Mouse (Mus musculus) thymus, adult 2 months (tissue): ENCODE measurements around the gene Fads6. TPM values are rescaled to one million over a fixed set of nuclear protein-coding genes. Genes with fewer than 3 reads are reported as not detected.

Experiments
- DNase-seq: peaks from one replicate; pipeline ENCODE4 v3.0.0; 2021
- H3K27ac ChIP-seq: fragments of 200-500 bp; 2 replicates; pipeline ENCODE4 v1.5.1; 2012; ENCODE audit warnings: low read length, control low read depth; ENCODE audit not compliant: control insufficient read depth, insufficient read depth
- H3K27me3 ChIP-seq: fragments of 200-500 bp; 2 replicates; pipeline ENCODE4 v1.6.1; 2012; ENCODE audit warnings: mild to moderate bottlenecking, low read length, moderate library complexity, mixed read lengths; ENCODE audit not compliant: control insufficient read depth, insufficient read depth
- H3K36me3 ChIP-seq: fragments of 200-500 bp; 2 replicates; pipeline ENCODE4 v1.6.1; 2012; ENCODE audit warnings: mild to moderate bottlenecking, low read length, moderate library complexity; ENCODE audit not compliant: control insufficient read depth, insufficient read depth
- H3K4me1 ChIP-seq: fragments of 200-500 bp; replicated peaks from 2 replicates; pipeline ENCODE4 v1.6.1; 2012; ENCODE audit warnings: low read length; ENCODE audit not compliant: control insufficient read depth, insufficient read depth
- H3K4me3 ChIP-seq: fragments of 200-500 bp; 2 replicates; pipeline ENCODE4 v1.5.1; 2012; ENCODE audit warnings: mild to moderate bottlenecking, low read length, control low read depth, moderate library complexity; ENCODE audit not compliant: control insufficient read depth, insufficient read depth
- CTCF ChIP-seq: fragments of 200-500 bp; IDR thresholded peaks from 2 replicates; pipeline ENCODE4 v1.5.1; 2012; ENCODE audit warnings: mild to moderate bottlenecking, control low read depth, low read length, moderate library complexity, borderline replicate concordance; ENCODE audit not compliant: control insufficient read depth, poor library complexity, insufficient read depth; ENCODE audit errors: extremely low read depth
- POLR2A ChIP-seq: fragments of 200-500 bp; IDR thresholded peaks from 2 replicates; pipeline ENCODE4 v1.6.1; 2012; ENCODE audit warnings: mild to moderate bottlenecking, low read length, control low read depth, moderate library complexity; ENCODE audit not compliant: control insufficient read depth, poor library complexity, insufficient read depth; ENCODE audit errors: extremely low read depth
- WGBS: fragments of 180-500 bp; shearing (Covaris S2); methylation state at CpG from one replicate; pipeline ENCODE4 v1.1.7; 2018; 5-methylcytosine and 5-hydroxymethylcytosine counted together
- polyA plus RNA-seq: library from polyadenylated mRNA; depleted of rRNA; stranded (reverse); fragments of >200 nt; gene quantifications from 2 replicates; pipeline ENCODE4 v1.2.3, GENCODE M21; 2012

Fads6 gene
- polyA plus RNA-seq, 1 experiment: 2.1 TPM

DNA sequence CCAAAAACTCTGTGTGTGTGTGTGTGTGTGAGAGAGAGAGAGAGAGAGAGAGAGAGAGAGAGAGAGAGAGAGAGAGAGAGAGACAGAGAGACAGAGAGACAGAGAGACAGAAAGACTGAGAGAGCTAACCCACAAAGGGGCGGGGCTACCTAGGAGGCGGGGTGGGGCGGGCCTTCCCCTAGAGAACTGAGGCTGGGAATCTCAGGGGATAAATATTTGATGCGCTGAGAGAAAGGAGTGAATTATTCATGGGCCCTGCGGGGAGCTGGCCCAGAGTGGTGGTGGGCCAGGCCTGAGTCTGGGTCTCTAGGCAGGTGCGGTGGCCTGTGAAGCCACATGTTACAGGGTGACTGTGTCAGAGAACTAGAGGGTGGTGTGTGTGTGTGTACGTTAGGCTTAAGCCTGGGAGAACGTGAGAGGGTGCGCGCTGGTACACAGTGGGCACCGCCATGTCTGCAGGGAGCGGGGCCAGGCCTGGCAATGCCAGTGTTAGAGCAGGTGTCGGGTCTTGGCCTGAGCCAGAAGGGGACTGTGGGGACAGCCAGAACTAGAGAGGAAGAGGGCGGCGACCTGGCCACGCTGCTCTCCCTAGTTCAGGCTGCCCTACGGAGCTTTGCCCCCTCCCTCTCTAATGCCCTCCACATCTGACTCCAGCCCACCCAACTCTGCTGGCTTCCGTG, 22.4 kb upstream of the Fads6 start:
- 15% methylated on average over 18 of the region's 18 CpGs for WGBS
- no peak overlapping the region for H3K4me3 ChIP-seq
- H3K27ac ChIP-seq: no peak overlapping the region
- H3K36me3 ChIP-seq: no peaks in the 10 kb centered on the region
- H3K27me3 ChIP-seq: peaks cover 45% of the 10 kb centered on the region; the same call in 1 of the 2 replicates
- no peak for DNase-seq
- H3K4me1 ChIP-seq: no peaks in the 10 kb centered on the region
- TF ChIP-seq CTCF (no peak), POLR2A (no peak)

DNA sequence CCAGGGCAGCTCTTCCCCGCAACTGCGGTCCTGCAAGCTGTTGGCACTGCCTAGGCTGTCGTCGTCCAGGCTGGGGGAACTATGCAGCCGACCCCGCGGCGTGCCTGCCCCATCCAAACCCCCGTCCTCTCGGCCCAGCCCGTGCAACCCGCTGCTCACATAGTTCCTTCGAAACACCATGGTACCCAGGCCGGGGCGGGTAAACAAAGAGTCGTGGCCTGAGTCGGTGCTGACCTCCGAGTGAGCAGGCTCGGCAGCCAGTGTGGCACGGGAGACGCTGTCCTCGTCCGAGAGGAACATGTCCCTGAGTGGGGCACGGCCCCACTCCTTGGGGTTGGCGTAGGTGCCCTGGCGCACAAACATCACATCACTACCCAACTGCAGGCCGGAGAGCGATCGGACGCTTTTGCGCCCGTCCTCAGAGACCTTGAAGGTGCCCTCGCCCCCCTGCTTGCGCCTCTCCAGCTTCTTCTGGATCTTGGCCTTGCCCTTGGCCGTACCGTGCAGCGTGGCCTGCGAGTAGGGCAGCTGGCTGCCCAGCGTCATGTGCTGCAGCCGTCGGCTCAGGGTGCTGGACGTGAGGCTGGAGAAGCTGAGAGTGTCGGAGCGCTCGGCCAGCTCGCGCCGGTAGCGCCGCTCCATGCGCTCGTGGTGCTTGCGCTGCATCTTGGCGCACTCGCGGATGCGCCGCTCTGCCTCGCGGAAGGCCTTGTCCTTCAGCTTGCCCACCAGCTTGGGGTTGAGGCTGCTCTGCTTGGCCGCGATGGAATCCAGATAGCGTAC, 21.0 kb upstream of the Fads6 start:
- 12% methylated on average over 63 of the region's 63 CpGs for WGBS
- Histone ChIP-seq H3K27me3 (peaks cover 44% of the 10 kb centered on the region; the same call in 1 of the 2 replicates), H3K27ac (no peak overlapping the region)

DNA sequence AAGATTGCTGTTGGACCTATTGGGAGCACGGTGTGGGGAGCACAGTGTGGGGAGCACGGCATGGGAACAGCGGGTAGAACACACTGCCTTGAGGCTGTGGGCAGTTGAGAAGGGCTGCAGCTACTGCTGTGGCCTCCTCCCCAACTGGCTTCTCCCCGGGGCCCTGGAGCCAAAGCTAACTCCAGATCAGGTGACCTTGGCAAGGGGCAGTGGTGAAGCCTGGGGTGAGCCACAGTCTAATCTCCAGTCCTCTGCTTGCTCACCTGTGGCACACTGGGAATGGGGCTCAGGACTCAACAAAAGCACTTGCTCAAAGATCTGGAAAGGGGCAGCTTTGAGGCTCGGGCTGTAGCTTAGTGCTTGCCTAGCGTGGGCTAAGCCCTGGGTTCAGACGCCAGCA, 19.7 kb upstream of the Fads6 start:
- WGBS: 71% methylated on average over 7 of the region's 7 CpGs
- TF ChIP-seq CTCF (no peak), POLR2A (no peak)
- DNase-seq: no peak
- Histone ChIP-seq H3K27me3 (peaks cover 39% of the 10 kb centered on the region; the same call in 1 of the 2 replicates), H3K27ac (no peak overlapping the region), H3K36me3 (no peaks in the 10 kb centered on the region), H3K4me1 (no peaks in the 10 kb centered on the region), H3K4me3 (no peak overlapping the region)

More for the DNA sequence above, 21.0 kb upstream of the Fads6 start:
- Histone ChIP-seq H3K4me1 (no peaks in the 10 kb centered on the region), H3K4me3 (no peak overlapping the region), H3K36me3 (no peaks in the 10 kb centered on the region)
- no peak for TF ChIP-seq POLR2A
- DNase-seq: no peak

DNA sequence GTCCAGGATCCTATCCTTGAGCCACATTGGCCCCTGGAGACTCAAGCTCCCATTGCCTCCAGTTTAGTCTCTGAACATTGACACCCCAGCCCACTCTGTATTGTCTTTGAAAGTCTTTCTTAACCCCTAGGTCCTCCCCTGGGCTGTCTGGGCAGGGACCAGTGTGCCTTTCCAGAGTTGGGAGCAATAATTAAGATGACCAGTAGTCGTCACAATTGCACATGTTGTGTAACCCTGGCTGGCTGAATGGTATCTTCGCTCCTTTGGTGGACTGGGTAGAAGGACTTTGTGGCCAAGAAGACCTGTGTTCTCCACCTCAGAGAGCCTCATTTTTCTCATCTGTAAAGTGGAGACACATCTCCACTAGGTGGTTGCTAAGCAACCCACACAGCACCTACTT, 16.8 kb upstream of the Fads6 start:
- no peaks in the 10 kb centered on the region for H3K4me1 ChIP-seq
- no peak for TF ChIP-seq POLR2A
- TF ChIP-seq CTCF: no peak
- H3K27ac ChIP-seq: no peak overlapping the region
- no peaks in the 10 kb centered on the region for H3K36me3 ChIP-seq
- no peak overlapping the region for H3K4me3 ChIP-seq
- H3K27me3 ChIP-seq: peaks cover 17% of the 10 kb centered on the region; the same call in 1 of the 2 replicates
- DNase-seq: no peak
- WGBS: 25% methylated on average over 2 of the region's 2 CpGs

DNA sequence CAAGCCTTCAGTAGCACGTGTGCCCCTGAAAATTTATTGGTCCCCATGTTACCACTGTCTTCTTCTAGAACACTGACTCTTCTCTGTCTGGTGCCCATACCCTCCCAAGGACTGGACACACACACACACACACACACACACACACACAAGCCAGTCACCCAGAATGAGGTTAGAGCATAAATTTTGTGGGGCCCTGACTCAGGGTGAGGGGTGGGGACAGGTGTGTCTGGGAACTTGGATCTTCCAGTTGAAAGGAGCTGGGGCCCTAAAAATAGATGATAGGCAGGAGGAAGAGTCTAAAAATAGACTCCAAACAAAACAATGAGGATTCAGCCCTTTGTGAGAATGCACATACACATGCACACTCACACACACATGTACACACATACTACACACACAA, 11.3 kb upstream of the Fads6 start:
- H3K36me3 ChIP-seq: no peaks in the 10 kb centered on the region
- no peak overlapping the region for H3K4me3 ChIP-seq
- H3K27ac ChIP-seq: no peak overlapping the region
- 48% methylated on average over 1 of the region's 1 CpGs for WGBS
- DNase-seq: no peak
- TF ChIP-seq CTCF (no peak), POLR2A (no peak)
- H3K27me3 ChIP-seq: no peaks in the 10 kb centered on the region
- H3K4me1 ChIP-seq: no peaks in the 10 kb centered on the region

DNA sequence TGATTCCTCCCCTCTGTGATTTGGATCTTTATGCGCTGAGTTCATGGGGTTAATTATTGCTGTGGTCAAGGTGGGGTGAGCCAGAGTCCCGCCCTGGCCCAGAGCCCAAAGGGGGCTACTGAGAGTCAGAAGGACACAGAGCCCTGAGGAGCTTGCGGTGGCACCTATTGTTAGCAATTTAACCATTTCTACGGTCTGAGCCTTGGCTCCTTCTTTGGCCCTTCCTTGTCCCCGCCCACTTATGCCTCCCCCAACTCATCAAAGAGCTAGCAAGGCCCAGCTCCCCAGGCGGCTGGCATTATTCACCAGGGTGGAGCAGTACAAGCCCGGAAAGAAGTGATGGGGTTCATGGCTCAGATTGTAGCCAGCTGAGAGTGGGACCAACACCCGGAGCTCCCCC, 9.4 kb upstream of the Fads6 start, which contains the start of gene Otop2:
TSS of gene Otop2 (plus strand) at position 301 of the 400 bp plus-strand sequence.
- DNase-seq: no peak
- H3K36me3 ChIP-seq: no peaks in the 10 kb centered on the region
- H3K4me1 ChIP-seq: no peaks in the 10 kb centered on the region
- no peak within 1 kb of the TSS for H3K4me3 ChIP-seq
- TF ChIP-seq CTCF (no peak), POLR2A (no peak)
- WGBS: 69% methylated on average over 8 of the region's 8 CpGs
- H3K27me3 ChIP-seq: no peaks in the 10 kb centered on the region
- no peak within 1 kb of the TSS for H3K27ac ChIP-seq

DNA sequence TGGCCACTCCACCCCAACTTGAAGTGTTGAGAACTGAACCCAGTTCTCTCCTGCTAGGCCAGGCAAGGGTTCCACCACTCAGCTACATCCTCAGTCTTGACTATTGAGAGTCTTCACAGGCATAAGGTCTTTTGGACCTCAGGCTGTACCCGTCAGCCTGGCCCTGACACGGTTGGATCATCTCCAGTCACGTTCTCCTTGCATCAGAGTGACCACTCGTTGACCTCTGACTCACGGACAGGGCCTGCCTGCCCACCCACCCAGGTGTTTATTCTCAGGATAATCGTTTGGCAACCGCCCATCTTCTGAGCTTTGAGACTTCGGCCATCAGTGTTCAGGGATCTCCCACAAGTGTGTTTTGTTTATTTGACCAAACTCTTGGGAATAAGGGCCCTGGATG, 5.7 kb upstream of the Fads6 start:
- H3K27ac ChIP-seq: no peak overlapping the region
- no peaks in the 10 kb centered on the region for H3K4me1 ChIP-seq
- WGBS: 83% methylated on average over 8 of the region's 8 CpGs
- no peaks in the 10 kb centered on the region for H3K27me3 ChIP-seq
- H3K36me3 ChIP-seq: no peaks in the 10 kb centered on the region
- H3K4me3 ChIP-seq: no peak overlapping the region
- TF ChIP-seq CTCF: no peak
- no peak for TF ChIP-seq POLR2A
- DNase-seq: no peak
